Mouse (Mus musculus) lung, adult 18-20 months (tissue): ENCODE data around the gene OR5BS1P.
"Not testable (repeated sequence)": the region's sequence is repeated elsewhere in the genome, so short reads cannot be mapped to it uniquely, and the experiment has no call there.

Experiments
- DNase-seq, 2 experiments: peaks; one replicate each; pipeline ENCODE4 v3.0.0; 2022; ENCODE audit warnings: mixed read lengths in 2 of 2

The OR5BS1P gene

GRCm38 (mm10) chr15:98507321-98507720 lies 37.6 kb downstream of the OR5BS1P start:
- DNase-seq: no peak

- no peak for DNase-seq
Measured at GRCm38 (mm10) chr15:98509387-98509786, 39.7 kb downstream of the OR5BS1P start.

- DNase-seq: peak; percentile 63 to 67
Measured at GRCm38 (mm10) chr15:98510438-98511385, 41.0 kb downstream of the OR5BS1P start.

- peak in 1 of 2 experiments; percentile 44 for DNase-seq
Measured at GRCm38 (mm10) chr15:98511386-98511928, 41.8 kb downstream of the OR5BS1P start.

GRCm38 (mm10) chr15:98512232-98512631 lies 42.5 kb downstream of the OR5BS1P start:
- DNase-seq: no peak

- DNase-seq: peak; percentile 52 to 62
Measured at GRCm38 (mm10) chr15:98512799-98513321, 43.2 kb downstream of the OR5BS1P start.

GRCm38 (mm10) chr15:98513676-98514075 lies 44.0 kb downstream of the OR5BS1P start:
- DNase-seq: not testable (repeated sequence)

- no peak for DNase-seq
Measured at GRCm38 (mm10) chr15:98514146-98514545, 44.5 kb downstream of the OR5BS1P start.

- not testable (repeated sequence) for DNase-seq
Measured at GRCm38 (mm10) chr15:98514845-98515244, 45.1 kb downstream of the OR5BS1P start.

GRCm38 (mm10) chr15:98517380-98518355 lies 48.0 kb downstream of the OR5BS1P start:
- DNase-seq: peak; percentile 42 to 65

- no peak for DNase-seq
Measured at GRCm38 (mm10) chr15:98521245-98521644, 51.5 kb downstream of the OR5BS1P start.

GRCm38 (mm10) chr15:98526057-98526456 lies 56.4 kb downstream of the OR5BS1P start:
- no peak for DNase-seq

- no peak for DNase-seq
Measured at GRCm38 (mm10) chr15:98527056-98527771, 57.5 kb downstream of the OR5BS1P start.

- DNase-seq: no peak
Measured at GRCm38 (mm10) chr15:98528066-98528563, 58.4 kb downstream of the OR5BS1P start.
